ENCODE assay signal across 8 mouse cellular contexts in the genomic region with DNA sequence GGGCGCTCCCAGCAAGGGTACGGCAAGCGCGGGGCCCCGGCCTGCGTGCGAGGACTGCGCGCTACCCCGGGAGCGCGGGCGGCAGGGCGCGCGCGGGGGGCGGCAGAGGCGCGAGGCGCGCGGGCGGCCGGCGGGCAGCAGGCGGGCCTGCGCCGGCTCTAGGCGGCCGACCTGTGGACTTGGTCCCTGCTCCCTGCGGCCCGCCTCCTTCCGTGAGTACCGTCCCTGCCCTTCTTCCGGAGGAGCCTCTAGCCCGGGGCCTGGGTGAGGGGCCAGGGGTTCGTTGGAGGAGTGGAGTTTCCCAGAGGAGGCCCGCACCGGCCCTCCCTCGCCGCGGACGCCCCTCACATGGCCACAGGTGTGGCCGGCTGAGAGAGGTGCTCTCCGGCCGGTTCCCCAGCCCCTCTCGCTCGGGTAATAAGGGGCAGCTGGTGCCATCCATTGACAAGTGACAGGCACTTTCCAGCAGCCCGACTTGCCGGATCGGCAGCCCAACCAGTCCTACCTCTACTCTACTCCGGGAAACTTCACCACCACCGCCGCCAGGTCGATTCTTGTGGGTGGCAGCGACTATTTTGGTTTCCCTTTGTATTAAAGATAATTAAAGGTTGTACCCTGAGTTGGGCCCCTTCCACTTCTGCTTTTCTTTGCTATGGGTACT. TPM values are rescaled to one million over a fixed set of nuclear protein-coding genes. Genes with fewer than 3 reads are reported as not detected.
DNase-seq lines count a peak whose midpoint lies in the region; ATAC-seq and TF ChIP-seq lines count a peak whose summit lies in the region.

No protein-coding gene starts in this region.

- in situ Hi-C loops in CH12.LX (cut with MboI; ENCODE audit: low pct_ligation_motif_present, low pct_unique_long_range_greater_than_20kb, low sequenced_read_pairs) = no loop called here

- dilution Hi-C loops in CH12.LX (cut with MboI; ENCODE audit: extremely low pct_ligation_motif_present, extremely low pct_unique_long_range_greater_than_20kb, low sequenced_read_pairs) = no loop called here

- DNase-seq in CH12.LX (ENCODE audit: extremely low read depth) = peak; percentile 78
- peak; percentile 1 for DNase-seq in fibroblast of lung, adult 2 months (ENCODE audit: low read depth)
- peak; percentile 49 for DNase-seq in heart, postnatal 0 days (ENCODE audit: low spot score)
- peak; percentile 72 to 82 for DNase-seq in kidney, postnatal 36 days
- peak; percentile 48 to 57 for DNase-seq in lung, adult 18-20 months
- peak; percentile 63 for DNase-seq in thymus, adult 2 months

- peak; percentile 44 for ATAC-seq in heart, postnatal 0 days (ENCODE audit: insufficient read depth, low read depth)
- ATAC-seq in neural tube, embryonic 14.5 days (ENCODE audit: low read depth) = peak; percentile 7; the same call in 1 of the 2 replicates

- H3K4me1 ChIP-seq in CH12.LX (ENCODE audit: control insufficient read depth in 1 of 2, insufficient read depth in 2 of 2) = peaks cover 6 to 30% of the 10 kb centered on the region in 2 experiments; a peak in 3 of 4 replicates
- no peaks in the 10 kb centered on the region for H3K4me1 ChIP-seq in bone marrow, adult 2 months (ENCODE audit: control insufficient read depth, insufficient read depth, low read length)
- no peaks in the 10 kb centered on the region for H3K4me1 ChIP-seq in heart, postnatal 0 days (ENCODE audit: control insufficient read depth, insufficient read depth)
- H3K4me1 ChIP-seq in neural tube, embryonic 14.5 days (ENCODE audit: control insufficient read depth, insufficient read depth, low read length) = no peaks in the 10 kb centered on the region
- no peaks in the 10 kb centered on the region for H3K4me1 ChIP-seq in thymus, adult 2 months (replicated peaks; ENCODE audit: control insufficient read depth, insufficient read depth, low read length)

- TF ChIP-seq POLR2A in CH12.LX (IDR thresholded peaks at IDR 0.05; ENCODE audit: low read depth, low read length) = no peak
- TF ChIP-seq POLR2A in bone marrow, adult 2 months (IDR thresholded peaks at IDR 0.05; ENCODE audit: borderline replicate concordance, control insufficient read depth, low read depth, low read length) = no peak
- no peak for TF ChIP-seq POLR2A in thymus, adult 2 months (IDR thresholded peaks at IDR 0.05; ENCODE audit: control insufficient read depth, extremely low read depth, insufficient read depth, low read length, poor library complexity)

- peak overlapping the region; percentile 21; the same call in 1 of the 2 replicates for H3K4me2 ChIP-seq in CH12.LX (ENCODE audit: insufficient read depth, low read depth, poor library complexity, severe bottlenecking)
- H3K4me2 ChIP-seq in heart, postnatal 0 days (ENCODE audit: low read depth, low read length) = peak overlapping the region; percentile 45
- peak overlapping the region; percentile 25 for H3K4me2 ChIP-seq in neural tube, embryonic 14.5 days (ENCODE audit: low read depth, low read length)

- peak overlapping the region; percentile 94 for H3K9ac ChIP-seq in CH12.LX (ENCODE audit: insufficient read depth, low read depth)
- H3K9ac ChIP-seq in heart, postnatal 0 days (replicated peaks; ENCODE audit: low read depth, low read length) = peak overlapping the region; percentile 55
- H3K9ac ChIP-seq in neural tube, embryonic 14.5 days (replicated peaks; ENCODE audit: low read depth, low read length) = peak overlapping the region; percentile 16

- no peak for TF ChIP-seq EP300 in CH12.LX (IDR thresholded peaks at IDR 0.05; ENCODE audit: low read length)
- no peak for TF ChIP-seq EP300 in heart, postnatal 0 days (IDR thresholded peaks at IDR 0.05; ENCODE audit: low read depth)

- H3K79me2 ChIP-seq in CH12.LX (replicated peaks; ENCODE audit: control insufficient read depth, extremely low read depth, insufficient read depth, poor library complexity, severe bottlenecking) = peaks cover 49% of the 10 kb centered on the region

- H3K4me3 ChIP-seq in CH12.LX (replicated peaks in 1 of 3; ENCODE audit: low read depth in 2 of 3, low read length in 2 of 3, poor library complexity in 1 of 3) = peak overlapping the region; percentile 52 to 86 (median 61)
- H3K4me3 ChIP-seq in bone marrow, adult 2 months (replicated peaks; ENCODE audit: control insufficient read depth, low read depth, low read length) = peak overlapping the region; percentile 79
- peak overlapping the region; percentile 48 for H3K4me3 ChIP-seq in heart, postnatal 0 days (ENCODE audit: low read depth, low read length)
- peak overlapping the region; percentile 30 for H3K4me3 ChIP-seq in neural tube, embryonic 14.5 days (ENCODE audit: low read depth, low read length)
- peak overlapping the region; percentile 75 for H3K4me3 ChIP-seq in thymus, adult 2 months (ENCODE audit: control insufficient read depth, insufficient read depth, low read length)

- H3K27ac ChIP-seq in CH12.LX (ENCODE audit: insufficient read depth, low read depth) = peak overlapping the region; percentile 92
- peak overlapping the region; percentile 84 for H3K27ac ChIP-seq in bone marrow, adult 2 months (ENCODE audit: control insufficient read depth, insufficient read depth, low read depth, low read length, poor library complexity)
- peak overlapping the region; percentile 63 for H3K27ac ChIP-seq in heart, postnatal 0 days (ENCODE audit: low read depth)
- peak overlapping the region; percentile 1; the same call in 1 of the 2 replicates for H3K27ac ChIP-seq in neural tube, embryonic 14.5 days (ENCODE audit: low read depth, low read length)
- peak overlapping the region; percentile 9; the same call in 1 of the 2 replicates for H3K27ac ChIP-seq in thymus, adult 2 months (ENCODE audit: control insufficient read depth, insufficient read depth, low read length)

- no peaks in the 10 kb centered on the region for H3K27me3 ChIP-seq in CH12.LX (replicated peaks)
- H3K27me3 ChIP-seq in heart, postnatal 0 days (ENCODE audit: control insufficient read depth, insufficient read depth, low read length) = no peaks in the 10 kb centered on the region
- H3K27me3 ChIP-seq in neural tube, embryonic 14.5 days (ENCODE audit: control insufficient read depth, insufficient read depth, low read length) = no peaks in the 10 kb centered on the region
- H3K27me3 ChIP-seq in thymus, adult 2 months (ENCODE audit: control insufficient read depth, insufficient read depth, low read length) = no peaks in the 10 kb centered on the region

- peaks cover 17 to 32% of the 10 kb centered on the region in 2 experiments for H3K36me3 ChIP-seq in CH12.LX (replicated peaks in 1 of 2; ENCODE audit: control insufficient read depth in 1 of 2, insufficient read depth in 1 of 2, low read length in 1 of 2)
- peaks cover 24% of the 10 kb centered on the region for H3K36me3 ChIP-seq in heart, postnatal 0 days (replicated peaks; ENCODE audit: control insufficient read depth, insufficient read depth, low read length)
- peaks cover 8% of the 10 kb centered on the region for H3K36me3 ChIP-seq in neural tube, embryonic 14.5 days (ENCODE audit: control insufficient read depth, insufficient read depth, low read length)
- peaks cover 8% of the 10 kb centered on the region; the same call in 1 of the 2 replicates for H3K36me3 ChIP-seq in thymus, adult 2 months (ENCODE audit: control insufficient read depth, insufficient read depth, low read length)

- WGBS in bone marrow, adult 2 months = 6% methylated on average over 53 of the region's 57 CpGs
- WGBS in heart, postnatal 0 days = under 1% methylated on average over 23 of the region's 57 CpGs
- under 1% methylated on average over 29 of the region's 57 CpGs for WGBS in neural tube, embryonic 14.5 days
- 5% methylated on average over 56 of the region's 57 CpGs for WGBS in thymus, adult 2 months

- no peaks in the 10 kb centered on the region for H3K9me3 ChIP-seq in CH12.LX (replicated peaks; ENCODE audit: low read length)
- no peaks in the 10 kb centered on the region for H3K9me3 ChIP-seq in heart, postnatal 0 days (replicated peaks; ENCODE audit: control insufficient read depth, low read length)
- no peaks in the 10 kb centered on the region for H3K9me3 ChIP-seq in neural tube, embryonic 14.5 days (ENCODE audit: control insufficient read depth, low read length)

- TF ChIP-seq CTCF in CH12.LX (conservative IDR thresholded peaks at IDR 0.05 in 1 of 2, IDR thresholded peaks at IDR 0.05 in 1 of 2; ENCODE audit: low read depth in 2 of 2, low read length in 2 of 2) = no peak
- no peak for TF ChIP-seq CTCF in bone marrow, adult 2 months (IDR thresholded peaks at IDR 0.05; ENCODE audit: control insufficient read depth, insufficient read depth, low read length)
- no peak for TF ChIP-seq CTCF in heart, postnatal 0 days (IDR thresholded peaks at IDR 0.05; ENCODE audit: low read depth)
- TF ChIP-seq CTCF in thymus, adult 2 months (IDR thresholded peaks at IDR 0.05; ENCODE audit: borderline replicate concordance, control insufficient read depth, extremely low read depth, insufficient read depth, low read length, poor library complexity) = no peak

- TF ChIP-seq RAD21 in CH12.LX (IDR thresholded peaks at IDR 0.05; ENCODE audit: low read depth, low read length) = no peak

TF ChIP-seq in CH12.LX, 34 proteins besides CTCF, POLR2A, EP300 and RAD21 (continues in another document):
- TF ChIP-seq CHD1 (IDR thresholded peaks at IDR 0.05; ENCODE audit: low read depth, low read length) (no peak), TCF12 (IDR thresholded peaks at IDR 0.05; ENCODE audit: low read depth, low read length) (no peak), MAFK (IDR thresholded peaks at IDR 0.05; ENCODE audit: insufficient replicate concordance, low read length) (no peak), ZMIZ1 (IDR thresholded peaks at IDR 0.05; ENCODE audit: low read depth, low read length) (no peak)

RNA-seq across cellular contexts. Expression of a gene that starts 0.7 kb away (rescaled TPM):
- 60.8 and 70.2 TPM in 2 replicates for total RNA-seq in CH12.LX (2012; rRNA removed)
- total RNA-seq in CH12.LX (2014; rRNA removed) = 54.5 and 59.7 TPM in 2 replicates
- polyA plus RNA-seq in CH12.LX (2012; ENCODE audit: insufficient read length, low read depth) = 115 and 127 TPM in 2 replicates
- 42.6 and 52.7 TPM in 2 replicates for polyA plus RNA-seq in bone marrow, adult 2 months (2011; ENCODE audit: insufficient read depth, insufficient read length, low replicate concordance, missing spikeins)
- total RNA-seq in heart, postnatal 0 days (2014; rRNA removed; ENCODE audit: low replicate concordance) = 34.4 and 58.2 TPM in 2 replicates
- polyA plus RNA-seq in heart, postnatal 0 days (2015; fragmentation: Nextera tagmentation; extraction: Ambion mirVana) = 16.9 and 19.0 TPM in 2 replicates
- 60.3 and 64.5 TPM in 2 replicates for polyA plus RNA-seq in neural tube, embryonic 14.5 days (2014; fragmentation: Nextera tagmentation; extraction: Ambion mirVana)
- polyA plus RNA-seq in thymus, adult 2 months (2012; rRNA removed) = 87.8 and 88.8 TPM in 2 replicates

RNA-seq across cellular contexts. Expression of a gene that starts 9.6 kb away (rescaled TPM):
- total RNA-seq in CH12.LX (2012; rRNA removed) = 17.5 and 25.2 TPM in 2 replicates
- total RNA-seq in CH12.LX (2014; rRNA removed) = 10.2 and 10.8 TPM in 2 replicates
- 17.4 and 22.6 TPM in 2 replicates for polyA plus RNA-seq in CH12.LX (2012; ENCODE audit: insufficient read length, low read depth)
- 15.6 and 33.5 TPM in 2 replicates for polyA plus RNA-seq in bone marrow, adult 2 months (2011; ENCODE audit: insufficient read depth, insufficient read length, low replicate concordance, missing spikeins)
- total RNA-seq in heart, postnatal 0 days (2014; rRNA removed; ENCODE audit: low replicate concordance) = 7.1 and 13.2 TPM in 2 replicates
- polyA plus RNA-seq in heart, postnatal 0 days (2015; fragmentation: Nextera tagmentation; extraction: Ambion mirVana) = 5.3 and 5.4 TPM in 2 replicates
- 12.8 and 14.4 TPM in 2 replicates for polyA plus RNA-seq in neural tube, embryonic 14.5 days (2014; fragmentation: Nextera tagmentation; extraction: Ambion mirVana)
- 36.8 and 49.4 TPM in 2 replicates for polyA plus RNA-seq in thymus, adult 2 months (2012; rRNA removed)

Comparison
In these comparisons a context has a peak if more than half of its experiments do, and no peak if none do; other contexts are left out.
1. Peak in every context shown above with its lines: DNase-seq, ATAC-seq, H3K4me3 ChIP-seq and H3K27ac ChIP-seq.
2. DNase-seq: peak in every context shown above with its lines; median percentile 78 in CH12.LX; 77 in kidney, postnatal 36 days; 63 in thymus, adult 2 months; 52 in lung, adult 18-20 months; 49 in heart, postnatal 0 days; 1 in fibroblast of lung, adult 2 months.
3. H3K27ac ChIP-seq: peak in every context shown above with its lines; median percentile 92 in CH12.LX; 84 in bone marrow, adult 2 months; 63 in heart, postnatal 0 days; 9 in thymus, adult 2 months; 1 in neural tube, embryonic 14.5 days.
4. H3K9ac ChIP-seq: peak in every context shown above with its lines; median percentile 94 in CH12.LX; 55 in heart, postnatal 0 days; 16 in neural tube, embryonic 14.5 days.